Mouse (Mus musculus): ENCODE measurements around the gene Cotl1.

Gene Cotl1

DNA sequence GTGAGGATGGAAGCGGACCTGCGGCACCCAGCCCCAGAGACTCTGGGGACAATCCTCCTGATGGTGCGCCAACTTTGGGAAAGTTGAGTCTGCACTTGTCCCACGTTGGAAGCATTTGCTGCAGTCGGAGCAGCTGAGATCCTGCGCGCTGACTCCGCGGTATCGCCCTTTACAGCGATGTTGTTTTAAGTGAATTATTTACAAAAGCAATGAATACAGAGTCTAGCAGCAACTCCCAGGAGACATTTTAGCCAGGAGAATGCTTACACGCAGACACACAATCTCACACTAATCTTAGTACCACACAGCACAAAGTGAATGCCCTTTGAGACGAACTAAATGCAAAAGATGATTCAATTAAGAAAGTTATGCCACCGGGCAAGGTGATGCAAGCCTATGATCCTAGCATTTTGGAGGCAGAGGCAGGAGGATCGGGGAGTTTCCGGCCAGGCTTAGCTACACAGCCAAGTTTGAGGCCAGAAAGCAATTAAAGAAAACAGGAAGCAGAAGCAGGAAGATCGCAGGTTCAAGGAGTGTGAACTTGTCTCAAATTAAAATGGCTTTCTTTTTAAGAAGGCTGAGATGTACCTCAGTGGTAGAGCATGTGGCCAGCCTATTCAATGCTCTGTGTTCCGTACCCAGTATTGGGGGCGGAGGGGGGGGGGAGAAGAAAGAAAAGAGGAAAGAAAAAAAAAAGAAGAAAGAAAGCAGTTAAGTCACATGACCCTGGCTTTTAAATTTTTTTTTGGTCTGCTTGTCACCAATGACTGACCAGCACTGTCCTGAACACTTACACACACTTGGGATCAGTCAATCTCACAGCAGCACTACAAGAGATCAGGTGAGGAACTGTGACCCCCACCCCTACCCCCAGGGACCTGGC, 2.0 kb downstream of the Cotl1 start:
- DNase-seq = no peak

DNA sequence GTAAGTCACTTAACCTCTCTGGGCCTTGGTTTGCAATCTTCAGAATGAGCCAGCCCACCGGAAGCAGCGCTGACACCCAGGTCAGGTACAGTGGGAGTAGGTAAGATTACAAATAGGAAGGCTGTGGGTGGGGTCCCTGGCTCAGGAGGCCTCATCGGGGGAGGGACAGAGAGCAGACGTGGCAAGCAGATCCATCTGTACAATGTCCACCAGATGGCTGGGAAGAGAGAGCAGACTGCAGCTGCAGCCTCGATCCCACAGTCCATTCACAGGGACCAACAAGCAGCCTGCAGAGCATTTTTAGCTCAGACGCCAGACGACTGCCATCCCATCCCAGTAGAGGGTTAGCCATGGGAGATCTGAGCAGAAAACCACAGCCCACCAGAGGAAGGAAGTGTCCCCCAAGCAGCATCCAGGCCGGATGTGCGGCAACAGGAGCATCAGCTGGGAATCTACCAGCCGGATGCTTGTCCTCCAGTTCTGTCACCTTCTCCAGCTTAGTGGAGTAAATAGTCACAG, 2.7 kb downstream of the Cotl1 start:
- DNase-seq = no peak

DNA sequence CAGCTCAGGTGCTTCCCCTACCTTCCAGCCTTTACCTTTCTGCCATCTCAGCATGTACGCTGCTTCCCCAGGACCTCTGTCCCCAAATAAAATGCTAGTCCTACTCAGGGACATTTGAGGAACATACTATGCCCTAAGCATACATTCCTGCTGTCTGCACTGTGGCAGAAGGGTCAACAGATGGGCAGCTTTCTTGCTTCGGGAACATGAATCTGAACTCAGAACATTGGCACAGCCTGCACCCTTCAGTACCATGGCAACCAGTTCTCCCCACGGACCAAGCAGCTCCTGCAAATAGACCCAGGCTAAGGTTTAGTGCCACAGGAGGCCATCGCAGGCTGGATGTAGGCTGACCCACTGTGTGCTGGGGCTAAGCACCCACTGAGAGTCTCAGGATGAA, 3.5 kb downstream of the Cotl1 start:
- no peak for DNase-seq

DNA sequence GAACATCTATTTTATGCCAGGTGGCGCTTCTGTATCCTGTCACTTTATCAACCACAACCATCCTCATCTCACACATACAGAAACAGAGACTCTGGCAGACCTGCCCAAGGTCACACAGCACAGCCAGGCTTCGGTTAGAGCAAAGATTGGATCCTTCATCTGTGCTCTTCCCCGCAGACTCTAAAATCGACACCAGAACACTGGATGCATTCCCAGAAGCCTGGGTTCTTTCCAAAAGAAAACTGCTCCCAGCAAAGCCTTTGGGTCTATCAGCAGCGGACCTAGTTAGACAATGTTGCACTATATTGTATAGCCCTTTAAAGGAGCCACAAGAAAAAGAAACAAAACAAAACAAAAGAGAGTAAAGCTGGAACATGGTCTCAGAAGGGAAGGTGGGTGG, 5.1 kb downstream of the Cotl1 start:
- no peak for DNase-seq

DNA sequence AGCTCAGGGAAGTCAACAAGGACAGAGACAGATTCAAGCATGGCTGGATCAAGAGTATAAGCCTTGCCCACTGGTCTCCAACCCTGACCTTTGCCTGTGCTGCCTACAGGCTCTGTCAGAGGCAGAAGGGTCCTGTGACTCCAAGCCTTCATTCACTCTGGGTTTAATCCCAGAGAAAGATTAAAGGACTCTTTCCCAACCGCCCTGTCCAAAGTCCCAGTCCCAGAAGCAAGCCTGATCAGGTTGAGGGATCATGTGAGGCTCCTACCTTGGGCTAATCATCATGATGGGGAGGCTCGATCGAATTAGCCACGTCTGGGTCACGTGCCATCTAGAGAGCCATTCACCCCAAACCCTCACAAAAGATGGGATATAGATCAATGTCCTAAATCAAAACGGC, 5.7 kb downstream of the Cotl1 start:
- no peak for DNase-seq

DNA sequence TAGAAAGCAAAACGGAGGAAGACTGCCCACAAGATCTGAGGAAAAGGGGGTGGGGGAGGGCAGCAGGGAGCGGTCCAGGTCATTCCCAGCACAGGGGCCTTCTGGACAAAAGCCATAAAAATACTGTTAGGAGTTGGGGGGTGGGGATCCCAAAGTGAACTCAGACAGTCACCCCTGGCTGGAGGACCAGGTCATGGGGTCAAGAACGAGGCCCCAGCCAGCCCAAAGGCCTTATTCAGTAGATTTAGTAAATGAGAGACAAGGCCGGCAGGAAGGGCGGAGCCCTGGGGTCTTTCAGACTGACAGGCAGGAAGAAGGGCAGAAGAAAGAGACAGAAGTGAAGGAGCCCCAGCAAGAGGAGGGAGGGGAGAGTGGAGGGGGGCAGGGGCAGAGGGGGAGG, 7.4 kb downstream of the Cotl1 start:
- no peak for DNase-seq

DNA sequence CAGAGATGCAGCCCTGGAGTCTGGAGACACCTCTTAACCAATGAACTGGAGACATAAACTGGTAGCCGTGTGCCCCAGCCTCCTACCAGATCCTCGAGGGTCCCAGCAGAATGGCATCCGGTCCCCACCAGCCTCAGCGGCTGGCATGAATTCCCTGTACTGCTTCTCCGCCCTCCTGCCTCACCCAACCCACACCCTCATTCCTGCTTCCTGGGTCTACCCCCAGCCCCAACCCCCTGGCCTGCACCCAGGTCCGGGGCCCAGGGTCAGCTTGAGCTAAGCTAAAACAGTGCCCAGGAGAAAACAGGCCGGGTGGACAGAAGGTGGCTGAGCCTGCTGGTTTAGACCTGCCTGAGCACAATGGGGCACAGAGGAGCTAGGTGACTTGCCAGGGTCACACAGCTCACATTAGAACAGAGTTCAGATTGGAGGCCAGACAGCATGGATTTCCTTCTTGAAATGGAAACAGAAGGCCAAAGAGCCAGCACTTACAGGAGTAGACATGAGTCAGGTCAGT, 8.2 kb downstream of the Cotl1 start:
- DNase-seq = no peak

DNA sequence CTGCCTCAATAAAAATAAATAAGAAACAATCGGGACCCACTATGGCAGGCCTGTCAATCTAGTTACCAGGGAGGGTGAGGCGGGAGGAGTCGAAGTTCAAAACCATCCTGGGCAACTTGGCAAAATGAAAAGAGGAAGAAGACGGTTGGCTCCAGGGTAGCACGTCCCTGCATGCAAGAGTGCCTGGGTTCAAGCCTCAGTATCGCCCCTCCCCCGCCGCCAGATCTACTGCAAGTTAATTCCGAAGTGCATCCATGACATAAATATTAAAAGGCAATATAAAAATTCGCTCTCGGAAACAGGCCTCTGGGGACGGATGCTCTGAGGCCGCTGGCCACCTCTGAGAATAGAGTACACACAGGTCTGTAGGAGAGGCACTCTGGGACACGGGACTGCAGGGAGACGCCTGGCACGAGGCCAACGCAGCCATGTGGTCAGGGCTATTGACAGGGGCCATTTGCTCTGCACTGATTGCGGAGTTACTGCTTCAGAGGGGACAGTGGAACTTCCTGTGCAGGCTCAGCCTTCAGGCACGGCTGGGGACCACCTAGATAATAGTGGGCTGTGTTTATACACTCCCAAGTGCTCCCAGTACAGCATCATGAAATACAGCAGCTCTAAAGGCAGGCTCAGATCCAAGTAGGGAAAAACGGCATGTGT, 8.9 kb downstream of the Cotl1 start:
- DNase-seq = peak; percentile 69

DNA sequence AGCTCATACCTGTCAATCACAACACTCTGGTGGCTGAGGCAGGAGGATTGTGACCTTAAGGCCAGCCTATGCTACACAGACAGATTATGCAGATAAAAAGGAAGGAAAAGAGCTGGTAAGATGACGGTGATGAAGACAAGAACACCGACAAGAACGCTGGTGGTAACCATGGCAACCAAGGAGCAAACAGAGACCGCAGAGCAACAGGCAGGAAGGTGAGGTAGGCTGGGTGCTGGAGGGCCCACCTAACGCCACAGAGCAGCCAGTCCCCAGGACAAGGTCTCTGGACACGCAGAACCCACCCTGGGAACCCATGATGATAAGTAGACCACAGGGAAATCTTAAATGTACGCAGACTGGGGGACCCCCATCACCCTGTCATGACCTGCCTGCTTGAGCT, 9.8 kb downstream of the Cotl1 start:
- no peak for DNase-seq

DNA sequence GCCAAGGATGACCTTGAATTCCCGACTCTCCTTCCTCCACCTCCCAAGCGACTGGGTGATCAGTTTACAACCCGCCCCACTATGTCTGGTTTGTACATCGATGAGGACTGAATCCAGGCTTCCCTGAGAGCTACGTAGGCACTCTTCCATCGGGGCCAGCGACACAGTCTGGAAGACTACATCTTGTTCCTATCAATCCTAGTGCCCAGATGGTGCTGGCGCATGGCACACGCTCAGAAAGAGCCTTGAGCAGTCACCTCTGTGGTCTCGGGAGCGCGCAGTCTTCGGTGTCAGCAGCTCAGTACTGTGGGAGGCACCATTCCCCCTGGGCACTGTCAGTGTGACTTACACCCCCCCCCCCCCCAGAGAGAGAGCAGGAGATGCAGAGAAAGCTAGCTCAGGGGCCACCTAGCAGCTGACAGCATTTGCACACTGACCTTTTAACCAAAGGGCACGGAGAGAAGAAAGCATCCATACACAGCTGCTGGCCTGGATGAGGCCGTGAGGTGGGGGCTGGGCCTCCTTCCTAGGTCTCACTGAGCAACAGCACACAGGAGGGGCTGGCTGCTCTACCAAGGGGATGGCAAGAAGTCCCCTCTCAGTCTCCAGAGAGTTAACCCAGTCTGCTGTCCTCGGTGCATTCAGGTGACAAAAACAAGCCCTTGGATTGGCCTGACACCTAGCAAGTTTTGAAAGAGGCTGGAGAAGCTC, 10.3 kb downstream of the Cotl1 start:
- DNase-seq = no peak

DNA sequence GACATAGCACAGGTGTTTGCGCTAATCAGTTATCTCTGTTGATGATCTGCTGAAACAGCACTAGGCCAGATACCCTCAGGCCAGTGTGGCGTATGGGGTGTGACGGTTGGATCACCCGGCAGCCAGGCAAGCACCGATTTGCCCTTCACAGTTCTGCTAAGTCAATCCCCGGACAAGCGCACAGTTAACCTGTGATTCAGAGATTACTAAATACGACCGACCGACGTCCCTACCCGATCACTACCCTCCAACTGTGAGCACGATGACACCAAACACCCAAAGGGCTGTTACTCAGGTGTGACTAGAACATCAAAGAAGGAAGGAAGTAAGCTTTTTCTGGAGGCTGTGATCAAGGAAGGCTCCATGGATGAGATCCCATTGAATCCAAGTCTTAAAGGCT, 10.9 kb downstream of the Cotl1 start:
- DNase-seq = no peak

DNA sequence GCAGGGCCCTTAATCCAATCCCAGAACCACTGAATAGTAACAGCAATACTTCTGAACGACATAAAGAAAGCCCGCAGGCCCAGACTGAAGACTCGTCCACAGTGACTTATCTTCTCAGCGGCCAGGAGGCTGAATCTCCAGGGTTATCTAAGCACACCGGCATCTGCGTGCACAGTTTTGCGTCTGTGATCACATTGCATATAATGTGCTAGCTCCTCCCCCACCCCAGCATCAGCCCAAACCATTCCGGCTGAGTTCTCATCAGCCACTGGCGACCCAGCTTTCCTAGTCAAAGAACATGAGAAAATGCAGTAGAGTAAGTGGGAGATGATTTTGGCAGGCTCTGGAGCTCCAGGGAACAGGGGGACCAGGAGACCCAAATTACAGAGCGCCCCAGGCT, 11.3 kb downstream of the Cotl1 start:
- DNase-seq = no peak

DNA sequence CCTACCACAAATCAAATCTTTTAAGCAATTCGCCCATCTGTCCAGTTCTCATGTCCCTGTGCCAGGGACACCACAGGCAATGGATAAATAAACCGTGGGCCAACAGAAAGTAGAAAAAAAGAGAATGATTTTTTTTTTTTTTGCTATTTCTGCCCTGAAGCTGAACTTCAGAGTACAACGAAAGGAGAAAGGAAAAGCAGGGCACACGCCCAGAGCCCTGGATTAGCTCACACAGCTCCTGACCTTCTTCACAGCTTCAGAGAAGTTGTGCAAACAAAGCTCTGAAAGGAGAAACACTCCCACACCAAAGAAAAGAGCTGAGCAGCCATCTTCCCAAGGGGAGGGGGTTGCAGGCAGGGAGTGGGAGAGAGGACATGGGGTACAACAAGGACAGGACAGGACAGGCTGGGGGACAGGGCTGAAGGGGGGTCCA, 12.6 kb downstream of the Cotl1 start:
- DNase-seq = no peak

DNA sequence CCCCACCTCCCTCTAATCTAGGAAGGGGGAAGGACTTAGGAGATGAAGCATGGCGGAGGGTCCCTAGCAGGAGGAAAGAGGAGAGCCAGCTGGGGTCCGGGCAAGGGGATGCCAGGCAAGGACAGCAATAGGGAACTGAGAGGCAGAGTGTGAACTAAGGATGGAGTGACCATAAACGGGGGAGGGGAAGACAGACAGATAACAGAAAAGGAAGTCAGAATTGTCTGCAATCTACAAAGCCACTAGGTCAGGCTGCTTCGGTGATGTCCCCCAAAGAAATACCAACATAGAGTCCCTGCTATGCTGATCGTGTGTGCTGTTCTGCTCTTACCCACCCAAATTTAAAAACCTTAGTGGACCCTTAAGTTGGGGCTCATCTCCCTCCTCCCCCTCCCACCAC, 13.4 kb downstream of the Cotl1 start:
- DNase-seq = no peak

DNA sequence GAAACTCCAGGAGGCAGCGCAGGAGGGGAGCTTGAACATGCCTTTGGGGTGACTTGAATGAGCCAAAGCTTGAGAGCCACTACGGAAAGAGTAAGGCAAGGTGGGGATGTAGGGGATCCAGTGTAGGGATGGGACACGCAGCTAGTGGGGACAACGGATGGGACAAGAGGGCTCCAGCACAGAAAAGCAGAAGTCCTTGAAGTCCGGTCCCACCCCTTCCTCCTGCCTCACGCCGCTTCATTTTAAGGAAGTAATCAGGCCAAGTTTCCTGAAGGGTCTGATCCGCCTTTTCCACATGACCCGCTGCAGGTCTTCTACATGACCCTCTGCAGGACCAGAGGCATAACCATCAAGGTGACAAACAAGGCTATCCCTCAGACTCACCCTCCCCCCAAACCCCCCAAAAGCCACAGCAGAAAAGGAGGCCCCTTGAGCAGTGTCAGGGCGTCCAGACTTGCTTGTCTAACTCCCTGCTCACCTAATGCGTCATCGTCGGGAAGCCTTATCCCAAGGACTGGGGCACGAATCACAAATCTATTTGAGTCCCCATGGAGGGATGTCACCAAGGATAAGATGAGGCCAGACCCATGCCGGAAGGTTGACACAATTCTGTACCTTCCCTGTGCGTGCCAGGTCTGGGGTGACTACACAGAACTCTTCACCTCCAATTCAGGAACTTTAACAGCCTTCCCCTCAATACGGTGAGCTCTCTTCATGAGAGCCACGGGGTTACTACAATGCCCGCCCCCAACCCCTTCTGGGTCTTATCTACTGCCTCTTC, 14.2 kb downstream of the Cotl1 start:
- DNase-seq = no peak

DNA sequence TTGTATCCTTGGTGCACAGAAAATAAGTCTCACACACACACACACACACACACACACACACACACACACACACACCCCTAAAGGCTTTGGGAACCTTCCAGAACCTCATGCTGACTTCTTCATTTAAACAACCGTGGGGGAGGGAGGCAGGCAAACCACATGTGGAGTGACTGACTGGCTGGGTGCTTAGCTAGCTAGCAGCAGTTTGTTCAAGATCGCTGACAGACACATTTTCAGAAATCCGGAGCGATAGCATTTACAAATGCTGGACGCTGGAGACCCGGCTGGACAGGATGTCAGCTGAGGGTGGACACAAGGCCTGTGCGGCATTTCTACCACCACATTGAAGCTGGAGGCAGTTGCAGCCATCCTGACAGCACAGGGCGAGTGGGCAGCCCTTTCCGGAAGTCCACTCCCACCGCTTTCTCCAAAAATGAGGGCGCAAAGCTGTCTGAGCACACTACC, 15.5 kb downstream of the Cotl1 start:
- no peak for DNase-seq

DNA sequence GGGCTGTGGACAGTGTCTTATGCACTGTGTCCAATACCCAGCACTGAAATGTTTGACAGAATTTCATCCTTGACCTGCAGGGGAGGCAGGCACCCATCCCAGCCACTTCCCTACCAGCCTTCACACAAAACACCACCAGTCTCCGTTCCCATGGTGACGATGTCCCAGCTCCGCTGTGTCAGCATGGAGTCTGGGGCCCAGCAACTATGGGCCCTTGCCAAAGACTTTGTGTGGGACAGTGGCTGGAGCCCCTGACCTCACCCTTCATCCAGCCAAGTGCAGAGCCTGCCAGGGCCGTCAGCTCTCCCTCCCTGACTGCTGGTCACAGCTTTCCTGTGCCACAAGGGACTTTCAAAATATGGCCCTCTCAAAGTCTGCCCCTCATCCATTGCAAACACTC, 16.2 kb downstream of the Cotl1 start:
- DNase-seq = no peak

DNA sequence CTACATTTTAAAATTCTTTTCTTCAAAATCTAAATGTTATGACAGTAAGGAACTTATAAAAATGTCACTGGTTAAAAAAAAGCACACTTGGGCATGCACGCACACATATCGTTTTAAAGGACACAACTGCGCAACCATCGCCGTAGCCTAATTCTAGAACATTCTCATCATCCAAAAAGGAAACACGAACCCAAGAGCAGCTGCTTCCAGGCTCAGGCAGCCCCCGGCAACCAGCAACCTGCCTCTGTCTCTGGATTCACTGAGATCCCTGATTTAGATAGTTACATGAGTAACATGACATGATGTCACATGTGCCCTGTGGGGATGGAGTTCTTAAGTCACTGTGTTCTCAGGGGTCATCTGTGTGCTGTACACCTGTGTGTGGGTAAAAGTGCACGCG, 17.1 kb downstream of the Cotl1 start:
- DNase-seq = no peak

DNA sequence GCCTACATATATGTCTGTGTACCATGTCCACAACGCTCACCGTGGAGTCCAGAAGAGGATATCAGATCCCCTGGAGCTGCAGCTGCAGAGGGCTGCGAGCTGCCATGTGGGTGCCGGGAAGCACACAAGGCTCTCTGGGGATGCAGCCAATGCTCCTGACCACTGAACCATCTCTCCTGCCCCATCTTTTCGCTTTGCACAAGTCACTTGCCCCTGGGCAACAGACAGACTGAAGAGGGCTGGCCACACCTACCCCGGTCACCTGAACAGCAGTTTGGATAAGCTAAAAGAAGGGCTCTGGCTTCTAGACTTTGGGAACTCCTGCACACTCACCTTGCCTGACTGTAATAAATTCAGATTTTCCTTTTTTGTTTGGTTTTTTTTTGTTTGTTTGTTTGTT, 18.7 kb downstream of the Cotl1 start:
- DNase-seq = no peak

DNA sequence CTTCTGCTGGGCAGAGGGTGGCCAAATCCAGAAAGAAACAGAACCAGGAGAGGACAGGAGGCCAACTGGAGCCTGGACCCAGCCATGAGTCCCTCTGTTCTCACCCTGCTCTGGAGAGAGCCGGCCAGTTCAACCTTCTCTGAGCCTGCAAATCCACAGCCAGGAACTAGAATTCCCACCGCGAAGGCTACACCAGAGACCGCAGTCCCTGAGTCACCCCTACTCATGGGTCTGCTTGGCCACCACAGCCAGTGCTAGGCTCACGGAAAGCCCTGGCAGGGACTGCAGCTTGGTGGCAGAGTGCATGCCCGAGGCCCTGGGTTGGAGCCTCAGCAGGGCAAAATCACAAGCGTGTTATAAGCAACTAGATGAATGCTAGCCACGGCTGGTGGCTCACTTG, 20.4 kb downstream of the Cotl1 start:
- no peak for DNase-seq

DNA sequence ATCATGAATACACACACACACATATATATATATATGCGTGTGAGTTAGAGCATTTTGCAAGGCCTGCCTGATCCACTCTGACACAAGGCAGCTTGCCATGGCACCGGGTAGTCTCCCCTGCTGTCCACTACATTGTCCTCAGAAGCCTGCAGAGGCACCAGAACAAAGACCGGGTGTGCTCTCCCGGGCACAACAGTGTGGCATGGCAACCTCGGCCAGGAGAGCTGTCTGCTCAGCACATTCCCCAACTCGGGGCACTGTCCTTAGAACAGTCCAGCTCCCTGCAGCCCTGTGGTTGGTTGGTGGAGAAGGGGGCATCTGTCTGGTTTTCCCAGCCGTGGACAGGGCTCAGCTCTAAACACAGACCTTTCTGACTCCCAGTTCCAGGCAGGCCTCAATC, 21.0 kb downstream of the Cotl1 start:
- no peak for DNase-seq

DNA sequence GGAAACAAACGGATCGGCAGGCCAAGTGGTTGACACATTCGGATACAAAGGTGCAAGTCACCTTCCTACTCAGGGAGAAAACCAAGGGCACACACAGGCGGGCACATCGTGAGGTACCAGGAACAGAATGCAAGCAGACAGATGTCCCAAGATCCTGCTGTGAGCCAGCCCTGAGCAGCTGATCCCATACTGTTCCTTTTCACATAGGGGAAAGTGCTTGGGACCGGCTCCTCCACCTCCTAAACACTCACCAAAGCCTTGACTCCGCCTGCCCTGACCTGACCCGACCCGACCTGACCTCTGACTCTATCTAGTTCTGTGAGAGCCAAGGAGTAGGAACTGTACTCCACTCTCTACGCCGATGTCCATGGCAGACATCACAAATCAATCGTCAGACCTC, 22.9 kb downstream of the Cotl1 start:
- DNase-seq = no peak

DNA sequence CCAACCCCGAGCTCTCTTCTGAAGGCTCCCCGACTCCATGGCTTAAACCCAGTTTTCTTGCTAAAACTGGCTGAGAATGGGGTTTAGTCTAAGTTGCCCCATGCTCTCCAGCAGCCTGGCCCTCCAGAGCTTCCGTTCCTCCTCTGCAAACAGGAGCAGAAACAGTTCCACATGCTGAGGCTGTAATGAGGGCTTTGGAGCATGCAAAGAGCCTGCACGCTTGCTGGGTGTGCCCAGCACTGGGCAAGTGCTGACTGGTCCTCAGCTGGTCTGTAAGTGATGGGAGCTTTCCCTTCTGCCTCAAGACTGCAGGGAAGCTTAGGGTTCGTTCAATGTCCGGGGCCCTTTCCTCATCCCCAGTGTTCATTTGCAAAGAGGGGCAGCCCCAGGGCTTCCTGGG, 24.1 kb downstream of the Cotl1 start:
- DNase-seq = no peak
